Mouse (Mus musculus): ENCODE results near the gene Phc2. TPM values are rescaled to one million over a fixed set of nuclear protein-coding genes. Genes with fewer than 3 reads are reported as not detected.

Phc2 gene
- polyA plus RNA-seq, 1 experiment = 100 TPM

DNA sequence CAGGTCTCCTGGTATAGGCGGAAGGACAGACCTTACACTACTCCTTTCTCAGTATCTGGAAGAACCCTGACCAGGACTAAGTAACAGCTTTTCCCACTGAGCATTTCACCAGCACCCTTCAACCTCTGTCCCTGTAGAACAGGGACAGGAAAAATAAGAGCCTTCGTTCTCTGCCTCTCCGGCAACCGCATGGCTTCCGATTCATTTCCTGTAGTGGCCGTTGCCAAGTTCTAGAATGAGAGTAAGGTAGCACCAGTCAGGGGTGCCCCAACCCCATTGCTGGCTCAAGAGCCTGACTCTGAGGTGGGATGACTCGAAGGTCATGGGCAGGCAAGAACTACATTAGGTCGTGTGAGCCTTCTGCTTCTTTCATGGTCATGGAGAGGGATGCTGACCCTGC, 90.7 kb downstream of the Phc2 start:
- Histone ChIP-seq H3K79me2 (ENCODE audit: control insufficient read depth, insufficient read depth) (peaks cover 32% of the 10 kb centered on the region), H3K27me3 (ENCODE audit: control insufficient read depth, insufficient read depth, insufficient read length) (no peaks in the 10 kb centered on the region), H3K4me3 (no peak overlapping the region), H3K36me3 (ENCODE audit: control insufficient read depth, insufficient read depth) (peaks cover 37% of the 10 kb centered on the region), H3ac (ENCODE audit: control insufficient read depth, insufficient read length) (no peak overlapping the region), H3K4me2 (ENCODE audit: low read depth) (no peak overlapping the region)
- no peak for TF ChIP-seq MYOG (IDR thresholded peaks at IDR 0.05; ENCODE audit: control insufficient read depth in 1 of 3, insufficient read depth in 1 of 3, insufficient read length in 2 of 3, low read depth in 2 of 3)
- TF ChIP-seq MAX (IDR thresholded peaks at IDR 0.05; ENCODE audit: low read depth) = no peak
- no peak for TF ChIP-seq CEBPB (IDR thresholded peaks at IDR 0.05; ENCODE audit: insufficient read depth, poor library complexity, severe bottlenecking)
- TF ChIP-seq TCF3 (IDR thresholded peaks at IDR 0.05; ENCODE audit: insufficient read length, low read depth) = no peak
- no peak for TF ChIP-seq MYOD1 (IDR thresholded peaks at IDR 0.05; ENCODE audit: control insufficient read depth in 1 of 3, insufficient read length in 2 of 3, low read depth in 2 of 3)

DNA sequence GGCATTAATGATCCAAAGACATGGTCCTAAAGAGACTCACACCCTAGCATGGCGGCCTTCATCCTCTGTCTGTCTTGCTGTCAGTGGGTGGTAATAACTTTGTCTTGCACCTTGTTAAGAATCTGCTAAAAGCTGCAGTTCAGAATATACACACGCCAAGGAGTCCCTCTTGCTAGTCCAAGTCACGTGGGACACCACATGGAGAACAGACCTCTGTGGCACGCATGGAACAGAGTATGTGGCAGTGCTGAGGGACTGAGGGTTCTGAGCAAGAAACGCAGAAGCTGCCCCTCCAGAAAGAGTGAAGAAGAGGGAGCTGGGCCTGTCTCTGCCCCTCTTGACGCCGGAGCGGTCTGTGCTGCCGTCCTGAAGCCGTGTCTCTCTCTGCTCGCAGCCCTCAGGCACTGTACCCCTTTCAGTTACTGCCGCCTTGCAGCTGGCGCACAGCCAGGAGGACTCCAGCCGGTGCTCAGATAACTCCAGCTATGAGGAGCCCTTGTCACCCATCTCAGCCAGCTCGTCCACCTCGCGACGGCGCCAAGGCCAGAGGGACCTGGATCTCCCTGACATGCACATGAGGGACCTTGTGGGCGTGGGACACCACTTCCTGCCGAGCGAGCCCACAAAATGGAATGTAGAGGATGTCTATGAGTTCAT, 93.2 kb downstream of the Phc2 start:
- Histone ChIP-seq H3K36me3 (ENCODE audit: control insufficient read depth, insufficient read depth) (peaks cover 46% of the 10 kb centered on the region), H3K79me2 (ENCODE audit: control insufficient read depth, insufficient read depth) (peaks cover 8% of the 10 kb centered on the region), H3K4me2 (ENCODE audit: low read depth) (no peak overlapping the region), H3K27me3 (ENCODE audit: control insufficient read depth, insufficient read depth, insufficient read length) (no peaks in the 10 kb centered on the region), H3K4me3 (no peak overlapping the region), H3ac (ENCODE audit: control insufficient read depth, insufficient read length) (no peak overlapping the region)
- TF ChIP-seq MAX (IDR thresholded peaks at IDR 0.05; ENCODE audit: low read depth) = no peak
- TF ChIP-seq POLR2AphosphoS2 (IDR thresholded peaks at IDR 0.05; ENCODE audit: insufficient read length, low read depth) = peak; percentile 33
- no peak for TF ChIP-seq TCF3 (IDR thresholded peaks at IDR 0.05; ENCODE audit: insufficient read length, low read depth)
- TF ChIP-seq USF1 (IDR thresholded peaks at IDR 0.05; ENCODE audit: low read depth) = no peak
- no peak for TF ChIP-seq POLR2A (IDR thresholded peaks at IDR 0.05; ENCODE audit: insufficient read length, low read depth)

DNA sequence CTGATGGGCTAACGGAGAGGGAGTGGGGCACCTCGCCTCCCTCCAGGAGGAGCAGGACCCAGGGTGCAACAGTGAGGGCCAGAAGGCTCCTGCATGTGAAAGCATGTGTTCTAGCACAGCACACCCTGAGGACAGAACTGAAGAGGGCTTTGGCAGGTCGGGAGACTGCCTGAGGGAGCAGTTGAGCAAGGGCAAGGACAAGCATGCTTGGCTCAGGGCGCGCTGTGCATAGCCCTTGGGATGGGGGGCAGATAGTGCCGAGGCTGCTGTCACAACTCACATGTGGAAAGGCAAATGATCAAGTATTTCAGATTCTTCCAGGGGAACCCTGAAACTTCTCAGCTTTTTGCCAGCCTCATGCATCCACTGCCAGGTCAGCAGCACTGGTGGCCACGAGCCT, 93.8 kb downstream of the Phc2 start:
- Histone ChIP-seq H3K4me2 (ENCODE audit: low read depth) (no peak overlapping the region), H3K27me3 (ENCODE audit: control insufficient read depth, insufficient read depth, insufficient read length) (no peaks in the 10 kb centered on the region), H3ac (ENCODE audit: control insufficient read depth, insufficient read length) (no peak overlapping the region), H3K4me3 (no peak overlapping the region), H3K79me2 (ENCODE audit: control insufficient read depth, insufficient read depth) (peaks cover 2% of the 10 kb centered on the region), H3K36me3 (ENCODE audit: control insufficient read depth, insufficient read depth) (peaks cover 46% of the 10 kb centered on the region)
- TF ChIP-seq MYOG (IDR thresholded peaks at IDR 0.05; ENCODE audit: control insufficient read depth in 1 of 3, insufficient read depth in 1 of 3, insufficient read length in 2 of 3, low read depth in 2 of 3) = no peak
- no peak for TF ChIP-seq MAX (IDR thresholded peaks at IDR 0.05; ENCODE audit: low read depth)
- no peak for TF ChIP-seq REST (IDR thresholded peaks at IDR 0.05; ENCODE audit: insufficient read depth, insufficient read length)
- TF ChIP-seq CEBPB (IDR thresholded peaks at IDR 0.05; ENCODE audit: insufficient read depth, poor library complexity, severe bottlenecking) = no peak
- no peak for TF ChIP-seq MYOD1 (IDR thresholded peaks at IDR 0.05; ENCODE audit: control insufficient read depth in 1 of 3, insufficient read length in 2 of 3, low read depth in 2 of 3)
- TF ChIP-seq SRF (IDR thresholded peaks at IDR 0.05; ENCODE audit: control insufficient read depth, insufficient read length, low read depth) = no peak

DNA sequence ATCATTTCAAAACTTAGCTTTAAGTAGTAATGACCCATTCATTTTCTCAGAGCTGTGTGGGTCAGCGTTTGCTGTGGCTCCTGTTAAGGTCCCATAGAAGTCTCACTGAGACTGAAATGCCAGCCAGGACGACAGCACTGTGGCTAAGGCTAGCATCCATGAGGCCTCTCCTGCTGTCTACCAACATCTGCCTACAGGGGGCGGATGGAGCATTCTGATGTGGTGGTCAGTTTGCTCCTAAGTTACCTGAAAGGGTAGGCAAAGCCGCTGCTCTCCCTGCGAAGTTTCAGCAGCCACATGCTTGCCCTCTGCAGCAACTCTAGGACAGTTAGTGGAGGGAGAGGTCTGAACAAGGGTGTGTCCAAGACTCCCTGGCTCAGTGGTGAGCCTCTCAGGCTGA, 96.5 kb downstream of the Phc2 start:
- TF ChIP-seq POLR2AphosphoS2 (IDR thresholded peaks at IDR 0.05; ENCODE audit: insufficient read length, low read depth) (no peak), SRF (IDR thresholded peaks at IDR 0.05; ENCODE audit: control insufficient read depth, insufficient read length, low read depth) (no peak), MYOG (IDR thresholded peaks at IDR 0.05; ENCODE audit: control insufficient read depth in 1 of 3, insufficient read depth in 1 of 3, insufficient read length in 2 of 3, low read depth in 2 of 3) (no peak), MAX (IDR thresholded peaks at IDR 0.05; ENCODE audit: low read depth) (no peak), REST (IDR thresholded peaks at IDR 0.05; ENCODE audit: insufficient read depth, insufficient read length) (no peak), USF1 (IDR thresholded peaks at IDR 0.05; ENCODE audit: low read depth) (no peak), E2F4 (IDR thresholded peaks at IDR 0.05; ENCODE audit: insufficient read depth) (no peak), POLR2A (IDR thresholded peaks at IDR 0.05; ENCODE audit: insufficient read length, low read depth) (no peak), MYOD1 (IDR thresholded peaks at IDR 0.05; ENCODE audit: control insufficient read depth in 1 of 3, insufficient read length in 2 of 3, low read depth in 2 of 3) (no peak), TCF3 (IDR thresholded peaks at IDR 0.05; ENCODE audit: insufficient read length, low read depth) (no peak), CEBPB (IDR thresholded peaks at IDR 0.05; ENCODE audit: insufficient read depth, poor library complexity, severe bottlenecking) (no peak)
- H3K4me2 ChIP-seq (ENCODE audit: low read depth) = no peak overlapping the region
- H3ac ChIP-seq (ENCODE audit: control insufficient read depth, insufficient read length) = no peak overlapping the region
- no peak overlapping the region for H3K4me3 ChIP-seq
- no peaks in the 10 kb centered on the region for H3K27me3 ChIP-seq (ENCODE audit: control insufficient read depth, insufficient read depth, insufficient read length)
- H3K36me3 ChIP-seq (ENCODE audit: control insufficient read depth, insufficient read depth) = peaks cover 33% of the 10 kb centered on the region
- H3K79me2 ChIP-seq (ENCODE audit: control insufficient read depth, insufficient read depth) = no peaks in the 10 kb centered on the region

DNA sequence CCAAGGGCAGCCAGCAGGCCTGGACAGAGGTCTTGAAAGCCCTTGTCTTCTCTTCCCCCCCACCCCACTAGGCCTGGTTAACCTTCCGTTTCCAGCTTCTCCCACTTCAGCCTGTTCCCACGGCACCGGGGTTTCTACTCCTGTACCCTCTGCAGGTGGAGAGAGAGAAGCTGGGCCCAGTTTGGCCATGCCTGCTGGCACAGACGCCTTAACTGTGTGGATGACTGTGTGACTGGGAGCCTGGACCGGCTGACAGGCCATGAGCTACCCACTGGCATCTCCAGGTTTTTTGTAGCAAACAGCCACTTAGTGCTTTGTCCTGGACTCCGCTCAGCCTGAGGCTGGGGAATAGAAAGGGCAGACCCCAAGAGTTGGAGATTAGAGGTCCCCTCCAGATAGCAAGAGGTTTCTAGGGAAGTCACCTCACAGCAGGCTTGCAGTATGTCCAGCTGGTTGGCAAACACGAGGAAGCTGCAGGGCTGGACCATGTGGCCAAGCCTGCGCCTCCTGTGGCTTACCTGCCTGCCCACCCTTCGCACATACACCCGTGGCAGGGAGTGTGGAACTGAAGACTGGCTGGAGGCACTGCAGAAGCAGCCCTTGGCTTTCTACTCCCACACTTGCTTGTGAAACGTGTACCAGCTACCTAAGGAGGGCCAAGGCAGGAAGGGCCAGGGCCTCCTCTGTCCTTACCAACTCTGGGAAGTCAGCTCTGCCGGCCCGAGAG, 97.7 kb downstream of the Phc2 start:
- no peak for TF ChIP-seq MYOG (IDR thresholded peaks at IDR 0.05; ENCODE audit: control insufficient read depth in 1 of 3, insufficient read depth in 1 of 3, insufficient read length in 2 of 3, low read depth in 2 of 3)
- no peak for TF ChIP-seq CEBPB (IDR thresholded peaks at IDR 0.05; ENCODE audit: insufficient read depth, poor library complexity, severe bottlenecking)
- no peak for TF ChIP-seq TCF12 (IDR thresholded peaks at IDR 0.05; ENCODE audit: insufficient read depth, poor library complexity, severe bottlenecking)
- no peak for TF ChIP-seq TCF3 (IDR thresholded peaks at IDR 0.05; ENCODE audit: insufficient read length, low read depth)
- no peak for TF ChIP-seq E2F4 (IDR thresholded peaks at IDR 0.05; ENCODE audit: insufficient read depth)
- no peak for TF ChIP-seq POLR2A (IDR thresholded peaks at IDR 0.05; ENCODE audit: insufficient read length, low read depth)
- TF ChIP-seq MYOD1 (IDR thresholded peaks at IDR 0.05; ENCODE audit: control insufficient read depth in 1 of 3, insufficient read length in 2 of 3, low read depth in 2 of 3) = no peak
- TF ChIP-seq POLR2AphosphoS2 (IDR thresholded peaks at IDR 0.05; ENCODE audit: insufficient read length, low read depth) = no peak
- no peak for TF ChIP-seq SRF (IDR thresholded peaks at IDR 0.05; ENCODE audit: control insufficient read depth, insufficient read length, low read depth)
- no peak for TF ChIP-seq MAX (IDR thresholded peaks at IDR 0.05; ENCODE audit: low read depth)
- TF ChIP-seq USF1 (IDR thresholded peaks at IDR 0.05; ENCODE audit: low read depth) = no peak
- TF ChIP-seq REST (IDR thresholded peaks at IDR 0.05; ENCODE audit: insufficient read depth, insufficient read length) = no peak
- Histone ChIP-seq H3K79me2 (ENCODE audit: control insufficient read depth, insufficient read depth) (no peaks in the 10 kb centered on the region), H3K27me3 (ENCODE audit: control insufficient read depth, insufficient read depth, insufficient read length) (no peaks in the 10 kb centered on the region), H3K4me2 (ENCODE audit: low read depth) (no peak overlapping the region), H3ac (ENCODE audit: control insufficient read depth, insufficient read length) (no peak overlapping the region), H3K4me3 (no peak overlapping the region), H3K36me3 (ENCODE audit: control insufficient read depth, insufficient read depth) (peaks cover 30% of the 10 kb centered on the region)

Measured in myocyte (in vitro differentiated cells).